Mouse (Mus musculus) heart, embryonic 12.5 days (tissue): ENCODE measurements around the gene Capn1. TPM values are rescaled to one million over a fixed set of nuclear protein-coding genes. Genes with fewer than 3 reads are reported as not detected.
A peak's percentile ranks its signal among the peaks of the same experiment; 100 is the strongest.

Experiments used
- ATAC-seq: fragments of 200-750 bp; cut with Nextera tagmentation; 2 replicates; pipeline ENCODE4 v1.8.0; 2017; ENCODE audit warnings: moderate TSS enrichment, moderate library complexity; ENCODE audit not compliant: insufficient number of reproducible peaks, low FRiP score
- H3K27ac ChIP-seq: fragments of 300-500 bp; sonication (generic); 2 replicates; pipeline ENCODE4 v1.5.1; 2016; ENCODE audit warnings: mild to moderate bottlenecking, moderate library complexity; ENCODE audit not compliant: poor library complexity, severe bottlenecking
- H3K27me3 ChIP-seq: fragments of 300-500 bp; sonication (generic); replicated peaks from 2 replicates; pipeline ENCODE4 v1.6.1; 2016; ENCODE audit warnings: mild to moderate bottlenecking, moderate library complexity
- H3K36me3 ChIP-seq: fragments of 300-500 bp; sonication (generic); 2 replicates; pipeline ENCODE4 v1.6.1; 2016; ENCODE audit warnings: mild to moderate bottlenecking, moderate library complexity
- H3K4me1 ChIP-seq: fragments of 300-500 bp; sonication (generic); replicated peaks from 2 replicates; pipeline ENCODE4 v1.6.1; 2016; ENCODE audit warnings: mild to moderate bottlenecking
- H3K4me2 ChIP-seq: fragments of 300-500 bp; sonication (generic); 2 replicates; pipeline ENCODE4 v1.6.1; 2016; ENCODE audit warnings: mild to moderate bottlenecking, moderate library complexity
- H3K4me3 ChIP-seq: fragments of 300-500 bp; sonication (generic); 2 replicates; pipeline ENCODE4 v1.5.1; 2016; ENCODE audit warnings: mild to moderate bottlenecking
- H3K9ac ChIP-seq: fragments of 300-500 bp; sonication (generic); 2 replicates; pipeline ENCODE4 v1.6.1; 2016; ENCODE audit warnings: mild to moderate bottlenecking, moderate library complexity
- H3K9me3 ChIP-seq: fragments of 300-500 bp; sonication (generic); replicated peaks from 2 replicates; pipeline ENCODE4 v1.6.1; 2016; ENCODE audit warnings: mild to moderate bottlenecking, moderate library complexity
- WGBS: fragments of 180-500 bp; shearing (Covaris S2); methylation state at CpG from one replicate; pipeline ENCODE4 v1.1.7; 2016; 5-methylcytosine and 5-hydroxymethylcytosine counted together
- polyA plus RNA-seq: library from polyadenylated mRNA; unstranded; fragments of >200 nt; fragmentation: Nextera tagmentation; extraction: Ambion mirVana; gene quantifications from 2 replicates; pipeline ENCODE4 v1.2.1, GENCODE M21; 2016

Gene Capn1
- polyA plus RNA-seq, 1 experiment from 2014 or later = 8.4 TPM

GRCm38 (mm10) chr19:5951631-5952030, 64.1 kb downstream of the Capn1 start:
- WGBS = 71% methylated on average over 16 of the region's 16 CpGs
- H3K4me3 ChIP-seq = no peak overlapping the region
- H3K27ac ChIP-seq = peak overlapping the region; percentile 93
- peaks cover 62% of the 10 kb centered on the region for H3K4me1 ChIP-seq
- peak overlapping the region; percentile 38 for H3K4me2 ChIP-seq
- H3K9me3 ChIP-seq = no peaks in the 10 kb centered on the region
- H3K27me3 ChIP-seq = no peaks in the 10 kb centered on the region
- no peak for ATAC-seq
- peaks cover 48% of the 10 kb centered on the region for H3K36me3 ChIP-seq
- H3K9ac ChIP-seq = no peak overlapping the region

GRCm38 (mm10) chr19:5950218-5950617, 65.5 kb downstream of the Capn1 start:
- Histone ChIP-seq H3K9ac (no peak overlapping the region), H3K9me3 (no peaks in the 10 kb centered on the region), H3K27ac (no peak overlapping the region), H3K36me3 (peaks cover 45% of the 10 kb centered on the region), H3K4me3 (no peak overlapping the region), H3K4me2 (no peak overlapping the region), H3K27me3 (no peaks in the 10 kb centered on the region), H3K4me1 (peaks cover 65% of the 10 kb centered on the region)
- 91% methylated on average over 11 of the region's 11 CpGs for WGBS
- ATAC-seq = no peak

- 54% methylated on average over 8 of the region's 8 CpGs for WGBS
- H3K36me3 ChIP-seq = peaks cover 53% of the 10 kb centered on the region
- no peaks in the 10 kb centered on the region for H3K27me3 ChIP-seq
- ATAC-seq = no peak
- H3K4me1 ChIP-seq = peaks cover 50% of the 10 kb centered on the region
- H3K9me3 ChIP-seq = no peaks in the 10 kb centered on the region
- 0 out of 2 replicates have a peak overlapping the region, but pooled peaks have one; percentile 32 for H3K9ac ChIP-seq
- peak overlapping the region; percentile 83 for H3K27ac ChIP-seq
- no peak overlapping the region for H3K4me3 ChIP-seq
- H3K4me2 ChIP-seq = peak overlapping the region; percentile 24; the same call in 1 of the 2 replicates
These were observed 69.8 kb downstream of the Capn1 start for GRCm38 (mm10) chr19:5945891-5946290.

GRCm38 (mm10) chr19:5945027-5945426, 70.7 kb downstream of the Capn1 start:
- peak; percentile 76 for ATAC-seq
- Histone ChIP-seq H3K4me2 (peak overlapping the region; percentile 24), H3K9ac (no peak overlapping the region), H3K4me1 (peaks cover 49% of the 10 kb centered on the region), H3K36me3 (peaks cover 51% of the 10 kb centered on the region), H3K27ac (peak overlapping the region; percentile 83), H3K27me3 (no peaks in the 10 kb centered on the region), H3K4me3 (no peak overlapping the region), H3K9me3 (no peaks in the 10 kb centered on the region)
- WGBS = 30% methylated on average over 7 of the region's 7 CpGs

- WGBS = 48% methylated on average over 8 of the region's 8 CpGs
These were observed 71.6 kb downstream of the Capn1 start for GRCm38 (mm10) chr19:5944145-5944544.

GRCm38 (mm10) chr19:5943404-5943803, 72.3 kb downstream of the Capn1 start:
- Histone ChIP-seq H3K27me3 (no peaks in the 10 kb centered on the region), H3K4me2 (no peak overlapping the region), H3K36me3 (peaks cover 43% of the 10 kb centered on the region), H3K4me3 (no peak overlapping the region), H3K27ac (0 out of 2 replicates have a peak overlapping the region, but pooled peaks have one; percentile 5), H3K4me1 (peaks cover 57% of the 10 kb centered on the region), H3K9me3 (no peaks in the 10 kb centered on the region), H3K9ac (peak overlapping the region; percentile 57)
- WGBS = 85% methylated on average over 15 of the region's 15 CpGs
- no peak for ATAC-seq

More at GRCm38 (mm10) chr19:5944145-5944544, 71.6 kb downstream of the Capn1 start:
- Histone ChIP-seq H3K4me1 (peaks cover 54% of the 10 kb centered on the region), H3K36me3 (peaks cover 45% of the 10 kb centered on the region), H3K4me2 (no peak overlapping the region), H3K9ac (0 out of 2 replicates have a peak overlapping the region, but pooled peaks have one; percentile 23), H3K27ac (peak overlapping the region; percentile 19), H3K27me3 (no peaks in the 10 kb centered on the region), H3K4me3 (no peak overlapping the region), H3K9me3 (no peaks in the 10 kb centered on the region)
- no peak for ATAC-seq

GRCm38 (mm10) chr19:5942581-5942980, 73.1 kb downstream of the Capn1 start:
- Histone ChIP-seq H3K27me3 (no peaks in the 10 kb centered on the region), H3K9ac (no peak overlapping the region), H3K36me3 (peaks cover 36% of the 10 kb centered on the region), H3K27ac (no peak overlapping the region), H3K4me3 (no peak overlapping the region), H3K4me2 (no peak overlapping the region), H3K9me3 (no peaks in the 10 kb centered on the region), H3K4me1 (peaks cover 66% of the 10 kb centered on the region)
- ATAC-seq = no peak
- 74% methylated on average over 7 of the region's 7 CpGs for WGBS

- Histone ChIP-seq H3K27me3 (no peaks in the 10 kb centered on the region), H3K9ac (no peak overlapping the region), H3K4me3 (no peak overlapping the region), H3K4me1 (peaks cover 65% of the 10 kb centered on the region), H3K9me3 (no peaks in the 10 kb centered on the region), H3K36me3 (peaks cover 27% of the 10 kb centered on the region), H3K4me2 (no peak overlapping the region), H3K27ac (peak overlapping the region; percentile 48)
- 94% methylated on average over 10 of the region's 10 CpGs for WGBS
- ATAC-seq = no peak
These were observed 75.0 kb downstream of the Capn1 start for GRCm38 (mm10) chr19:5940656-5941055.

GRCm38 (mm10) chr19:5940173-5940572, 75.5 kb downstream of the Capn1 start:
- Histone ChIP-seq H3K4me3 (no peak overlapping the region), H3K27me3 (no peaks in the 10 kb centered on the region), H3K4me1 (peaks cover 65% of the 10 kb centered on the region), H3K9me3 (no peaks in the 10 kb centered on the region), H3K27ac (peak overlapping the region; percentile 37), H3K9ac (no peak overlapping the region), H3K36me3 (peaks cover 27% of the 10 kb centered on the region), H3K4me2 (0 out of 2 replicates have a peak overlapping the region, but pooled peaks have one; percentile 2)
- 0 out of 2 replicates have a peak, but pooled peaks have one; percentile 37 for ATAC-seq
- WGBS = 46% methylated on average over 4 of the region's 4 CpGs

- peaks cover 27% of the 10 kb centered on the region for H3K36me3 ChIP-seq
- no peak overlapping the region for H3K4me3 ChIP-seq
- H3K4me1 ChIP-seq = peaks cover 65% of the 10 kb centered on the region
These were observed 76.0 kb downstream of the Capn1 start for GRCm38 (mm10) chr19:5939715-5940114.

More at GRCm38 (mm10) chr19:5939715-5940114, 76.0 kb downstream of the Capn1 start:
- H3K27me3 ChIP-seq = no peaks in the 10 kb centered on the region
- H3K27ac ChIP-seq = peak overlapping the region; percentile 37
- 85% methylated on average over 5 of the region's 5 CpGs for WGBS
- H3K4me2 ChIP-seq = no peak overlapping the region
- no peak for ATAC-seq
- no peaks in the 10 kb centered on the region for H3K9me3 ChIP-seq
- no peak overlapping the region for H3K9ac ChIP-seq
